Mouse (Mus musculus): ENCODE data around the gene Neurog3. TPM values are rescaled to one million over a fixed set of nuclear protein-coding genes. Genes with fewer than 3 reads are reported as not detected.
A peak's percentile ranks its signal among the peaks of the same experiment; 100 is the strongest.

Neurog3 gene
- polyA plus RNA-seq, 1 experiment from 2014 or later = not detected

- H3K27me3 ChIP-seq (replicated peaks; ENCODE audit: control insufficient read depth, insufficient read depth, low read length) = no peaks in the 10 kb centered on the region
Observed at GRCm38 (mm10) chr10:62101504-62102439, 31.1 kb upstream of the Neurog3 start.

GRCm38 (mm10) chr10:62104835-62105576 lies 27.9 kb upstream of the Neurog3 start:
- DNase-seq (ENCODE audit: low spot score) = no peak
- no peaks in the 10 kb centered on the region for H3K9me3 ChIP-seq (ENCODE audit: control insufficient read depth, low read length)
- H3K9ac ChIP-seq (ENCODE audit: low read depth, low read length) = no peak overlapping the region
- no peak overlapping the region for H3K4me3 ChIP-seq (ENCODE audit: low read depth, low read length)
- ATAC-seq (replicated peaks; ENCODE audit: low FRiP score) = no peak
- H3K27ac ChIP-seq (ENCODE audit: low read depth, low read length) = no peak overlapping the region
- H3K4me2 ChIP-seq = no peak overlapping the region
- no peaks in the 10 kb centered on the region for H3K4me1 ChIP-seq (replicated peaks; ENCODE audit: control insufficient read depth, insufficient read depth, low read length)
- H3K27me3 ChIP-seq (replicated peaks; ENCODE audit: control insufficient read depth, insufficient read depth, low read length) = peaks cover 25% of the 10 kb centered on the region
- H3K36me3 ChIP-seq (ENCODE audit: control insufficient read depth, insufficient read depth, low read length) = no peaks in the 10 kb centered on the region
- 22% methylated on average over 7 of the region's 7 CpGs for WGBS

More at GRCm38 (mm10) chr10:62101504-62102439, 31.1 kb upstream of the Neurog3 start:
- 15% methylated on average over 7 of the region's 7 CpGs for WGBS
- H3K4me3 ChIP-seq (ENCODE audit: low read depth, low read length) = no peak overlapping the region
- no peaks in the 10 kb centered on the region for H3K9me3 ChIP-seq (ENCODE audit: control insufficient read depth, low read length)
- H3K4me2 ChIP-seq = no peak overlapping the region
- ATAC-seq (replicated peaks; ENCODE audit: low FRiP score) (no peak), DNase-seq (ENCODE audit: low spot score) (peak; percentile 53)
- no peak overlapping the region for H3K27ac ChIP-seq (ENCODE audit: low read depth, low read length)
- no peak overlapping the region for H3K9ac ChIP-seq (ENCODE audit: low read depth, low read length)
- no peaks in the 10 kb centered on the region for H3K36me3 ChIP-seq (ENCODE audit: control insufficient read depth, insufficient read depth, low read length)
- H3K4me1 ChIP-seq (replicated peaks; ENCODE audit: control insufficient read depth, insufficient read depth, low read length) = no peaks in the 10 kb centered on the region

GRCm38 (mm10) chr10:62107048-62107447 lies 25.8 kb upstream of the Neurog3 start:
- H3K4me2 ChIP-seq = no peak overlapping the region
- no peaks in the 10 kb centered on the region for H3K36me3 ChIP-seq (ENCODE audit: control insufficient read depth, insufficient read depth, low read length)
- no peaks in the 10 kb centered on the region for H3K4me1 ChIP-seq (replicated peaks; ENCODE audit: control insufficient read depth, insufficient read depth, low read length)
- H3K4me3 ChIP-seq (ENCODE audit: low read depth, low read length) = no peak overlapping the region
- no peak overlapping the region for H3K27ac ChIP-seq (ENCODE audit: low read depth, low read length)
- H3K9me3 ChIP-seq (ENCODE audit: control insufficient read depth, low read length) = no peaks in the 10 kb centered on the region
- peaks cover 35% of the 10 kb centered on the region for H3K27me3 ChIP-seq (replicated peaks; ENCODE audit: control insufficient read depth, insufficient read depth, low read length)
- no peak for ATAC-seq (replicated peaks; ENCODE audit: low FRiP score)
- WGBS = 69% methylated on average over 9 of the region's 9 CpGs
- no peak for DNase-seq (ENCODE audit: low spot score)
- no peak overlapping the region for H3K9ac ChIP-seq (ENCODE audit: low read depth, low read length)

- Histone ChIP-seq H3K9me3 (ENCODE audit: control insufficient read depth, low read length) (no peaks in the 10 kb centered on the region), H3K4me1 (replicated peaks; ENCODE audit: control insufficient read depth, insufficient read depth, low read length) (no peaks in the 10 kb centered on the region), H3K27me3 (replicated peaks; ENCODE audit: control insufficient read depth, insufficient read depth, low read length) (peaks cover 35% of the 10 kb centered on the region), H3K4me3 (ENCODE audit: low read depth, low read length) (peak overlapping the region; percentile 58), H3K27ac (ENCODE audit: low read depth, low read length) (no peak overlapping the region), H3K36me3 (ENCODE audit: control insufficient read depth, insufficient read depth, low read length) (no peaks in the 10 kb centered on the region), H3K4me2 (peak overlapping the region; percentile 82), H3K9ac (ENCODE audit: low read depth, low read length) (no peak overlapping the region)
- under 1% methylated on average over 57 of the region's 57 CpGs for WGBS
- peak; percentile 70 for DNase-seq (ENCODE audit: low spot score)
- no peak for ATAC-seq (replicated peaks; ENCODE audit: low FRiP score)
Observed at GRCm38 (mm10) chr10:62110504-62111206, 22.2 kb upstream of the Neurog3 start.

GRCm38 (mm10) chr10:62111207-62111576 lies 21.7 kb upstream of the Neurog3 start:
- Histone ChIP-seq H3K4me2 (peak overlapping the region; percentile 82), H3K27me3 (replicated peaks; ENCODE audit: control insufficient read depth, insufficient read depth, low read length) (peaks cover 35% of the 10 kb centered on the region), H3K9ac (ENCODE audit: low read depth, low read length) (no peak overlapping the region), H3K27ac (ENCODE audit: low read depth, low read length) (no peak overlapping the region), H3K4me3 (ENCODE audit: low read depth, low read length) (no peak overlapping the region), H3K4me1 (replicated peaks; ENCODE audit: control insufficient read depth, insufficient read depth, low read length) (no peaks in the 10 kb centered on the region), H3K36me3 (ENCODE audit: control insufficient read depth, insufficient read depth, low read length) (no peaks in the 10 kb centered on the region), H3K9me3 (ENCODE audit: control insufficient read depth, low read length) (no peaks in the 10 kb centered on the region)
- 45% methylated on average over 6 of the region's 6 CpGs for WGBS
- no peak for DNase-seq (ENCODE audit: low spot score)
- no peak for ATAC-seq (replicated peaks; ENCODE audit: low FRiP score)

GRCm38 (mm10) chr10:62113865-62114647 lies 18.8 kb upstream of the Neurog3 start:
- WGBS = 76% methylated on average over 9 of the region's 9 CpGs
- Histone ChIP-seq H3K36me3 (ENCODE audit: control insufficient read depth, insufficient read depth, low read length) (no peaks in the 10 kb centered on the region), H3K27me3 (replicated peaks; ENCODE audit: control insufficient read depth, insufficient read depth, low read length) (peaks cover 23% of the 10 kb centered on the region), H3K4me3 (ENCODE audit: low read depth, low read length) (no peak overlapping the region), H3K9ac (ENCODE audit: low read depth, low read length) (no peak overlapping the region), H3K9me3 (ENCODE audit: control insufficient read depth, low read length) (no peaks in the 10 kb centered on the region), H3K4me2 (no peak overlapping the region), H3K4me1 (replicated peaks; ENCODE audit: control insufficient read depth, insufficient read depth, low read length) (no peaks in the 10 kb centered on the region), H3K27ac (ENCODE audit: low read depth, low read length) (no peak overlapping the region)
- no peak for ATAC-seq (replicated peaks; ENCODE audit: low FRiP score)
- no peak for DNase-seq (ENCODE audit: low spot score)

- Histone ChIP-seq H3K9me3 (ENCODE audit: control insufficient read depth, low read length) (no peaks in the 10 kb centered on the region), H3K4me1 (replicated peaks; ENCODE audit: control insufficient read depth, insufficient read depth, low read length) (no peaks in the 10 kb centered on the region), H3K4me3 (ENCODE audit: low read depth, low read length) (no peak overlapping the region), H3K4me2 (no peak overlapping the region), H3K9ac (ENCODE audit: low read depth, low read length) (no peak overlapping the region), H3K36me3 (ENCODE audit: control insufficient read depth, insufficient read depth, low read length) (no peaks in the 10 kb centered on the region), H3K27me3 (replicated peaks; ENCODE audit: control insufficient read depth, insufficient read depth, low read length) (peaks cover 51% of the 10 kb centered on the region), H3K27ac (ENCODE audit: low read depth, low read length) (no peak overlapping the region)
- WGBS = 46% methylated on average over 6 of the region's 6 CpGs
- no peak for ATAC-seq (replicated peaks; ENCODE audit: low FRiP score)
- no peak for DNase-seq (ENCODE audit: low spot score)
Observed at GRCm38 (mm10) chr10:62127137-62127536, 5.8 kb upstream of the Neurog3 start.

- H3K4me3 ChIP-seq (ENCODE audit: low read depth, low read length) = no peak overlapping the region
- DNase-seq (ENCODE audit: low spot score) = no peak
- peaks cover 57% of the 10 kb centered on the region for H3K27me3 ChIP-seq (replicated peaks; ENCODE audit: control insufficient read depth, insufficient read depth, low read length)
- H3K4me1 ChIP-seq (replicated peaks; ENCODE audit: control insufficient read depth, insufficient read depth, low read length) = 0 out of 2 replicates have a peak, but pooled peaks cover under 1% of the 10 kb centered on the region
- no peaks in the 10 kb centered on the region for H3K9me3 ChIP-seq (ENCODE audit: control insufficient read depth, low read length)
- no peak overlapping the region for H3K4me2 ChIP-seq
- no peak overlapping the region for H3K9ac ChIP-seq (ENCODE audit: low read depth, low read length)
- no peaks in the 10 kb centered on the region for H3K36me3 ChIP-seq (ENCODE audit: control insufficient read depth, insufficient read depth, low read length)
- H3K27ac ChIP-seq (ENCODE audit: low read depth, low read length) = no peak overlapping the region
- 42% methylated on average over 21 of the region's 21 CpGs for WGBS
- no peak for ATAC-seq (replicated peaks; ENCODE audit: low FRiP score)
Observed at GRCm38 (mm10) chr10:62127711-62128231, 5.1 kb upstream of the Neurog3 start.

Data from liver, embryonic 11.5 days (tissue).